Mouse (Mus musculus): ENCODE results near the gene Inpp5k.
A peak's percentile ranks its signal among the peaks of the same experiment; 100 is the strongest.
"Not testable (repeated sequence)": the region's sequence is repeated elsewhere in the genome, so short reads cannot be mapped to it uniquely, and the experiment has no call there.

Inpp5k gene

GRCm38 (mm10) chr11:75678747-75679438 is 48.1 kb downstream of the Inpp5k start, which contains the start of gene Crk:
Gene Crk, plus strand, starts transcription at chr11:75679259.
- DNase-seq: peak; percentile 96 to 98

- no peak for DNase-seq
Observed at GRCm38 (mm10) chr11:75679439-75680171, 48.8 kb downstream of the Inpp5k start.

- no peak for DNase-seq
Observed at GRCm38 (mm10) chr11:75684462-75684861, 53.7 kb downstream of the Inpp5k start.

GRCm38 (mm10) chr11:75684956-75685355 is 54.2 kb downstream of the Inpp5k start:
- no peak for DNase-seq

- DNase-seq: no peak
Observed at GRCm38 (mm10) chr11:75687343-75687993, 56.7 kb downstream of the Inpp5k start.

- DNase-seq: no peak
Observed at GRCm38 (mm10) chr11:75688132-75688531, 57.3 kb downstream of the Inpp5k start.

- DNase-seq: no peak
Observed at GRCm38 (mm10) chr11:75689977-75690376, 59.2 kb downstream of the Inpp5k start.

- no peak for DNase-seq
Observed at GRCm38 (mm10) chr11:75691047-75691446, 60.3 kb downstream of the Inpp5k start.

GRCm38 (mm10) chr11:75693570-75693969 is 62.8 kb downstream of the Inpp5k start:
- DNase-seq: no peak

- not testable (repeated sequence) for DNase-seq
Observed at GRCm38 (mm10) chr11:75697464-75697863, 66.7 kb downstream of the Inpp5k start.
